Mouse (Mus musculus) layer of hippocampus, postnatal 36 days (tissue): ENCODE measurements around the gene 6430548M08Rik. TPM values are rescaled to one million over a fixed set of nuclear protein-coding genes. Genes with fewer than 3 reads are reported as not detected.

Source experiments
- DNase-seq, 2 experiments: peaks; one replicate each; pipeline ENCODE4 v3.0.0; 2022
- total RNA-seq, 2 experiments: library from RNA; stranded (reverse); gene quantifications; 2 replicates each; pipeline ENCODE4 v1.2.3; 2021

Gene 6430548M08Rik
- total RNA-seq, 2 experiments from 2014 or later = 151 to 168 TPM

DNA sequence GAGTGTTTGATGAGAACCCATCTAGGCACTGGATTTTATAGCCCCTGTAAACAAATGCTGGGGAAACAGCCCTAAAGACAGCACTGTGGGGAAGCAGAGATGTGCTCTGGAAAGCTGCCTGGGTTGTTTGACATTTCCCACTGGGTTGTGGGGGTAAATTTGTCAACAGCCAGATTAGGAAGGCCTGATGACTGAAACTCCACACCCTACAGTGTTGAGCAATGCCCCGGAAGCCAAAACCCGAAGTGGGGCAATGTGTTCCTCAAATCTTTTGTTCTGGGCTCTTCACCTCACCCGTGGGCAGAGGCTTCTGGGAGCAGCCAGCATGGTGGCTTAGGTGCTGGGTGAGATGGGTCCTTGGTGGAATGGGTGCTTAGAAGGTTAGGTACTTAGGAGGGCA is 4.8 kb upstream of the 6430548M08Rik start:
- no peak for DNase-seq

DNA sequence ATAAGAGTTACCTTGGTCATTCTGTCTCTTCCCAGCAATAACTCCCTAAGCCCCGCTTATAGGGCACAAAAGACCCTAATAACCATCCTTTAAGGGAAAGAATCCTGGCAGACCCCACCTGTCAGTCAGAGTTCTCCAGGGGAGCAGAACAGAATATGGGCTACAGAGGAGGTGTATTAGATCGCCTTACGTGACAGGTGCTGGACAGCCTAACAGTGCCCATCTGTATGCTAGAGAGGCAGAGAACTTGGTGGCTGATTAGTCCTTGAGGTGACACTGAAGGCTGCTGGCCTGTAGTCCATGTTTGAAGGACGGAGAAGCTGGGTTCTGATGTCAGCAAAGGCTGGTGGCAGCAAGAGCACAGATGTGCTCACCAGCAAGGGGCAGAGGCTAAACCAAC is 3.0 kb upstream of the 6430548M08Rik start:
- DNase-seq = no peak

DNA sequence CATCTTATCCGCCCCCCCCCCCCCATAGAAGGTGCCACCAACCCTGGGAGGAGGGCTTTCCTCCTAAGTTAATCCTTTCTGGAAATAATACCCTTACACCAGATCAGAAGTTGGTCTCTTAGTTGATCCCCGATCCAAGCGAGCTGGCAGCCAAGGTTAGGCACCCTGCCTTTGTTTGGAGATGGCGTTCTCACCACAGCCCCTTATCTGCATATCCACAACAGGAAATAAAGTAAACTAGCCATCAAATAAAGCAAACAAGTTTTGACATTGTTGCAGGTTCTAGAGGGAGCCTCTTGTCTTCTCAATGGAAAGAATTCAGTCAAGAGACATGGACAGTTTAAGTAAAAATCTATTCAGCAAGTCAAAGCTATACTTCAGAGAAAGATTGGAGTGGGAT is 2.6 kb upstream of the 6430548M08Rik start:
- no peak for DNase-seq

DNA sequence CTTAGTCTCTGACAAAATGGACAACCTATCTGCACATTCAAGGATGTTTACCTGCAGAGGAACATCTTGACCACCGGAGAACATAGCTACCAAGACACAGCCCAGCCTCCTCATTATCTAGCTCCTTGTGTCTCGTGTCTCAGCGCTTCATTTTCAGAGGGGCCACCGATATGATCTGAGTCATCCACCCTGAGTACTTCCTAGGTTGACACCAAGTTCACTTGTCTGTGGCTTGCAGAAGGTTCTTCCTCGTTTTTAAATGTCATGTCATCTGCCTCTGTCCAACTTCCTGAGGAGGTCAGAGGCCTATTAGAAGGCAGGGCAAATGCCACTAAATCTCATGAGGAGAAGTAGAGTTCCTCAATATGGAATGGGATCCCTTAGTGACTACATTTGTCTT is 1.4 kb upstream of the 6430548M08Rik start:
- DNase-seq = no peak

DNA sequence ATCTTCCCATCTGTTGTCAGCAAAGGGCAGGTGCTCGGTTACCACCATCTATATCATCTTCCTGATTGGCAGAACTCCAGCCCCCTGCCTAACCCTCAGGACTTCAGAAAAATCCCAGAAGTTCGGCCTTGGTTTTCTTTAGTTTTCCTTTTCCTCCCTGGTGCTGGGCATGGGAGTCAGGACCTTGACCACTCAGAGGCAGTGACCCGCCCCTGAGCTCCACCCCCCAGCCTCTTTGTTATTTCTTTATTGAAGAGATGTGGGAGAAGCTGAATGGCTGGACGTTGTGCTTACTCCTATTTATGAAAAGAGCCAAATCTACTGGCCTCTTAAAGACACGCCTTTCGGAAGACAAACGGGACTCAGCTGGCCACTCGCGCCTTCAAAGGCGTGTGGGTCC is 646 bp upstream of the 6430548M08Rik start:
- no peak for DNase-seq

DNA sequence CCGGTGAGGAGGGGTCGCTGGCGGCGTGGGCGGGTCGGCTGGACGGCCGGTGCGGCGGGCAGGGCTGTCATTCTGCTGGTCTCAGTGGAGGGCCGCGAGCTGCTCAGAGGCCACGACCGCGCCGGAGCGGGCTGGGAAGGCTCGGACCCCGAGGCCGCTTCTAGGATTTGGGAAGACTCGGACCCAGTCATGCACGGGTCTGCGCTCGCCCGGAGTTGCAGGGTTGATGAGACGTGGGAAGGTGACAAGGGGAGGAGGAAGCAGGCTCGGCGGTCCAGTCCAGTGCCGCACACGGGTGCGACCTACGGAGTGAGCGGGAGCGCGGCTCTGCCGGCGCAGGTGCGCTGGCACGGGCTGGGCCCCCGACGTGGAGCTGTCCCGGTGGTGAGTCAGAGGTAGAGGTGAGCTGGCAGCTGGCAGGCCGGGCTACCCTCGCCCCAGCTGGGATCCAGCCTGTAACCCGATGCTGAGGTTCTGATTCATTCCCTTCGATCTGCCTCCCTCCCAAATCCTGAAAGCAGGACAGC is 426 bp downstream of the 6430548M08Rik start:
- peak in 1 of 2 experiments; percentile 32 for DNase-seq

DNA sequence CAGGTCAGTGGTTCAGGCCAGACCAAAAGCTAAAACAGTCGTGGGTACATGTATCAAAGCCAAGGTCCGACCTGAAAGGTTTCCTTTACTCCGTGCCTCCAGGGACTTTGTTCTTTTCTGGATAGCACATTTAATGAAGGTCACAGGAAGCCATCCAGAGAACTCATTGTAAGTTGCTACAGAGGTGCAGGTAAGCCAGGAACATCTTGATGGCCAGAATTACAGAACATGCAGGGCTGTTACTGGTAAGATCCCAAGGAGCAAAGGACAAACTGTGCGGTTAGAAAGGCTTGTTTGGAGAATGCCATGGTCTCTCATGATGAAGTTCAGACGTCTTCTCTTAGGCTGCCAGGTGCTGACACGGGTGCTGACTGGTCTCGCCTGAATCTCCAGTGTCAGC is 2.6 kb downstream of the 6430548M08Rik start:
- no peak for DNase-seq

DNA sequence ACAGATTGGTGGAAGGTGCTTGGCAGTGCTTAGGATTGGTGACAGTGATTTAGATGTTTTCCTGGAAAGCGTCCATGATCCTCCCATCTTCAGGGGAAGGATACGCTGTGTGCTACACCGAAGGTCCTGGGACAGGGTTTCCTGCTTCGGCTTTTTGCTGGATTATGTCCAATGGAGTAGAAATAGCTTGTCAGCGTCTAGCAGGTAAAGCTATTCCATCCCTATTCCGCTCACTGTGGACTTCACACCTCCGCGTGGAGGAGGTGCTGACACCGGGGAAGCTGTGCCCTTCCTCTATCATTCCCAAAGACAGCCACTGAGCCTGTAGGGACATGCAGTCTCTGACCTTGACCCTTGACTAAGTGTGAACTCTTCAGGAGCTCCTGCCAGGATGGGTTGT is 4.2 kb downstream of the 6430548M08Rik start:
- no peak for DNase-seq

DNA sequence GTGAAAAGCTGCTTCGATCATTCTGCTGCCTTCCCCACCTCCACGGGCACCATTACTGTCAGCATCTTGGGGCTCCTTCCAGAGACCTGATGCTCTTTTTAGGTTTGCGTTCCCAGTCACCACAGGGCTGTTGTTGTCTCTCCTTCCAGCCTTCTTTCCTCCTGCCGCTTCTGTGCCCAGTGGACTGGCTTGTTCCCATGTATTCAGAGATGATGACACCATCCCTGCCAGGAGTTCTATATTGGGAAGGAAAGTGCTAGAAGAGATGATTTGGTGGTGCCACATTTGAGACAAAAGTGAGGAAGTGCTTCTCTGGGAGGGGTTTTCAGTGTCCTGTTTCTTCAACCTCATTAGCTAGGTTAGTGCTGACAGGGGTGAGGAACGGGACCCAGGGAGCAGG is 4.9 kb downstream of the 6430548M08Rik start:
- no peak for DNase-seq

DNA sequence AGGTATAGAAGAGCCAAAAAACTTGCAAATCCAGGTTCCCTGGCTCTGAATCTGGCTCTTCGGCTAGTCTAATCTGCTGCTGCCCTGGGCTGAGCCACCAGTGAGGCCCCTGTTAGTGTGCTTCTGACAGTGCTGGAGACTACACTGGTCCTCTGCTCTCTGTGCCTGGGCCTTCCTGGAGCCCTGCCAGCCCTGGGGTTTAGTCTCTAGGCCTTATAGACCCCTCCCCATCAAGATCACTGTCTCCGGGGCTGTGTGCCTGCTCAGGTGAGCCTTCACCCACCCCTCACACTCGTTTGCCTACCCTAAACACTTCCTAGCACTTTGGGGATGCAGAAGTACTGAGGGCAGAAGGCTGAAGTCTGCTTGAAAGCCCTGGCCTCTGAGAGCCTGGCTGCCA is 5.5 kb downstream of the 6430548M08Rik start:
- DNase-seq = no peak

DNA sequence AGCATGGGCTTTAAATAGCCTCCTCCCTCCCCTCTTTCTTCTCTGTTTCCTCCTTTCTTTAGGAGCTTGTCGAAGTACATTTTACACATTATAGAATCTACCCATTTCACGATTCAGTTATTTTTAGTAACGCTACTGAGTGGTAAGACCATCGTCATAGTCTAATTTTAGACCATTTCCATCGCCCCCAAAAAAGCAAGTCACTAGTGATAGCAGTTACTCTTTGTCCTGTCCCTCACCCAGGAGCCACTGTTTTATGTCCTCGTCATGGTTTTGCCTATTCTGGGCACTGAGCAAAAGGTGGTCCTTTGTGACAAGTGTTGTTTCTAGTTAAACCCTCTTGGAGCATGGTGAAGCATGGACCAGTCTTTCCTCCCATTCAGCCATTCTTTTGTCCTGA is 6.0 kb downstream of the 6430548M08Rik start:
- no peak for DNase-seq

DNA sequence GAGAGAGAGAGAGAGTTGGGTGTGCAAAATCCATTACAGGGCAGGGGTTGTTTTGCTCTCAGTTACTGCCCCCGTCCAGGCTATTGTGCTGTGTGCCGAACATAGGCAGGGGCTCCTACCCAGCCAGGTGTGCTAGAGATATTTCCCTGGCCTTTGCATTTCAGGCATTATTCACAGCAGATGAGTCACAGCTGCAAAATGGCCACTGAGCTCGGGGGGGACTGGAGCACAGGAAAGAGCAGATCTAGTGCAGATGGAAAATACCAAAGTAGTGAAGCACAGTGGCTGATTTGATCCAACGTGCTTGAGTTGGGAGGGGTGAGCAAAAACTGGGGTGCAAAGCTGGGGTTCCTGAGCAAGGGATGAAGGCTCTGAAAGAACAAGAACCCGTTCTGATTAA is 7.0 kb downstream of the 6430548M08Rik start:
- DNase-seq = no peak

DNA sequence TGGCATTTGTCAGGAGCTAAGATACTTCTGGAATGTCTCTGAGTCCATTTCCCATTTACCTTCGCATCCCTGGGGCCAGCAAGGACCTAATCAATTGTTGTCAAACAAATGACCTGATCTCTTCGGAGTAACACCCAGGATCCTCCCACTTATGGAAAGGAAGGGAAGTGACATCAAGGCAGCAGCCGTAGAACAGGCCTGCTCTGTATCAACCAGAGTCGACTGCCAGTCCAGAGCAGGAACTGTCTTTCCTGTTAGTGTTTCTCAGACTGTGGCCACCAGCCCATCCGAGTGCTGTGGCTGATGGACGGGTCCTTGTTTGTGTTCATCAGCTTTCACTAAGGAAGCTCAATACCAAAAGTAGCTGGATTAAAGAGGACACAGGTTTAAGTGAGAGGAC is 10.3 kb downstream of the 6430548M08Rik start:
- DNase-seq = no peak

DNA sequence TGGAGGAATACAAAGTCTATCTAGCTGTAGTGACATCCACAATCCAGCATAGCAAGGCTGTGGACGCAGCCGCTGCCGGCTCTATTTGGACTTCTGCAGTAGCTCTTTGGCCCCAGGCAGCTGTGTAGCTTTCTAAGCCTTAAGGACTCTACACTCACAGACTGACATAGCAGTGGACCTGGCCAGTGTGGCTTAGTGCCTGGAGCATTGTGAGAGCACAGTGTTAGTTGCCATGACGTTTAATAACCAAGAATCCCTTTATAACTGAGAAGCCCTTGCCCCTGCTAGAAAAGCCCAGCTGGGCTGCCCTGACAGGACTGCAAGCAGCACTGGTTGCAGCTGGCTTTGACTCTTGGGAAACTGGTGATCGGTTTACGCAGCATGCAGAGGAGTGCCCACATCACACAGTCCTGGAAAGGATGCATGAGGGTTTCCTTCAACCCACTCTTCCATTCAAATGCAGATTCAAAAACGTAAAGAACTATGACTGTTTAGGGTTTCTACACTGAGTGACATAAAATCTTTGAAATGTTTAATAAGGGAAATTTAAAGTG is 11.0 kb downstream of the 6430548M08Rik start:
- no peak for DNase-seq

DNA sequence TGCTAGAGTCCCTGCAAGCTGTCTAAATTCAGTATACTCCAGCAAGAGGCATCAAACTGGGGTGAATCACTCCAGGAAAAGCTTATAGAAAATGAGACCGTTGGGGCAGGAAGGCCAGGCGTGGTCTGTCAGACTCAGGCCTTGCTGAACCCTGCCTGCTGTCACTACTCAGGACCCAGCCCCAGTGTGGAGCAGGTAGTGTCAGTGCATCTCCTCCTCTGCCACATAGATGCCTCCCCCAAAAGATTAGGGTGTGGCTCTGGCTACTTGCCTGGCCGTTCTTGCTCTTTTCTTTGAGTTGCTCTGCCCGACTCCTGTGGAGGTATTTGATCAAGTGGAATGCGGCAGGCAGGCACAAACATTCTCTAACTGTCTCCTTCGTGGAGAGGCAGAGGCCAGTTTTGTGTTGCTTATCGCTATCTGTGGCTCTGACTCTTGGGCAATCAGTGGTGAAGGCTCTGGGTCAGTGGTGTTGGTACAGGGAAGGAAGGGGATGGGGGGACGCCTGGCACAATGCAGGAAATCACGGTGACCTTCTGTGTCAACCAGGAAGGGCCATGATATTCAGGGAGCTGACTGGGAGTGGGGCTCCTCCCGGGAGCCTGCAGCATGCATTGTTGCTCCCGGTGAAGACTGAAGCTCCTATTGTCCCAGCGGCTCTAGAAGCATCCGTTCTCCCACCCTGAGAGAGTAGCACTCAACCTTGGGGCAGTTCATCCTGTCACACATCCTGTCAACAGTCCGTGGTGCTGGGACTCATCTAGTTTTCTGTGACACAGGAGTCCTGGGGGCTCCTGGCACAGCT is 12.6 kb downstream of the 6430548M08Rik start:
- no peak for DNase-seq

DNA sequence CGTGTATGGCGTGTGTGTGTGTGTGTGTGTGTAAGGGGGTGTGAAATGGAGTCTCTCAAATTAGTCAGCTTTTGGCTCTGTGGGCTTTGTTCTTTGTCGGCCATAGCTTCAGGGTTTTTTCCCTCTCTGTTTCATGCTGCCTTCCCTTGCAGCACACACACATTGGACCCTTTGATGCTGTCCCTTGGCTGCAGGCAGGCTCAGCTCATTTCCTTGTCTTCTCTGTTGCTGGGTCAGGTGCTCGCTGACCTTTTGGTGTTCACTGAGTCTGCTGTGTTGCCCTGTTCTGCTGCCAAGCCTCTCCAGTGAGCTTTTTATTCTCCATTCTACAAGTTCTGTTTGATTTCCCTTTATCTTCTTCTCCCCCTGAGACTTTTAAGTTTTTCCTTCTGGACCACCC is 15.6 kb downstream of the 6430548M08Rik start:
- DNase-seq = no peak

DNA sequence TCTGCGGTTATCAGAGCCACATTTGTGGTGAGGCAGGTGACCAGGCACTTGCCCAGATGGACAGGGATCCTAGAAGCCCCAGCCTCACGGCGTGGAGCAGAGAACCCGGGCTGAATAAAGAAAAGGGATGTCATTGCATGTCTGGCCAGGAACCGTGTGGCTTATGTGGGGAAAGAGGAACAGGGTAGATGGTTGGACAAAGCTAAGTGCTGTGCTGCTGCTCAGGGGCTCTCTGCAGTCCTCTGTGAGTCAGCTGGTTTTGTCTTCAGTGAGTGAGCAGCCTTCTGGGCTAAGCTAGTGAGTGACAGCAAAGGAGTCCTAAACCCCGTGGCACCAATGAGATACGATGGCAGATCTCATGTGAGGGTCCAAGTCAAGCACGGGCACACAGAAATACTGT is 17.2 kb downstream of the 6430548M08Rik start:
- no peak for DNase-seq

DNA sequence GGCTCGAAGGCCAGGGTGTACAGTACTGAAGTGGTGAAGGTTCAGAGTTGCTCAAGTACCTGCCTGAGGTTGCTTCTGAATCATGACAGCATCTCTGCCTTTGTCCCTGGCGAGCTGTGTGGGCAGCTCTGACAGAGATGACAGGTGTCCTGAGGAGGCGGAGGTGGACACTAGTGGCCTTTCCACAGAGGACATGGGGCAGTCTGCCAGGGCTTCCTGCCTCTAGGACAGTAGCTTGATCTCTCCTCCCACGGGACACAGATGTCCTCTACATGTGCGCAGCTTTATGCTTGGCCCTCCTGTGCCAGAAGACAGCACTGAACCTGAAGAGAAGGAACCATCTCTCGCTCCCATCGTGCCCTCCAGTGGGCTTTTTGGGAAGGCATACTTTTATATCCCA is 19.2 kb downstream of the 6430548M08Rik start:
- DNase-seq = no peak

DNA sequence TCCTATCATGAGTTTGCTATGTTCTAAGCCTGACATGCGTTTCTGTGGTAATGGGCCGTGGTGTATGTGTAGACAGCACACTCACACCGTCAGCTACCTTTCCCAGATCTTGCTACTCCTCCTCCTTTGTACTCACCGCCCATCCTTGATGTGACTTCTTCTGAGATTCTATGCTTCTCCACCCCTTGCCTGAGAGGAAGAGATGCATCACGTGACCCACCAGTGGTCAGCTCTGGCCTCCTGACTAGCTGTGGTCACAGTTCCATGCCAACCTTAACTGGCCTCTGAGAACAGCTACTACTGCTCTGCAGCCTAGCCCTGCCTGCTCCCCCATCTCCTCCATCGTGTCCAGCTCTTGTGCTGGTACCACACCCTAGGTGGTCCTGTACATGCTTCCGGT is 21.7 kb downstream of the 6430548M08Rik start:
- DNase-seq = no peak

DNA sequence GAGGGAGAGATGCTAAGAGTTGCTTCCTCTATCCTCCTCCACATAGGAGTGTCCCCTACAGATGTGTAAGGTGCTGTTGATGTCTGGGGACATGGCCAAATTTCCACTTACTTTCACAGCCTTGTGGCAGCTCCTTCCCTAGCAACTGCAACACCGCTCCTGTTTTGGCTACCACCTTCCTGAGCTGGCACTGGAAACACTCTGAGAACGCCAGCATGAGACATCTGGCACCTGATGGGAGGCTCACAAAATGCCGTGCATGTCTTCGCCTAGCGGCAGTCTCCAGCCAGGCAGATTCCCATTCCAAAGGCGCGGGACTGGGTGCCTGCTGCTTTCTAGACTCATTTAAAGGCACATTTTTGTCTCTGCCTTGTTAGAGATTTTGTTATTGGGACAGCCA is 22.7 kb downstream of the 6430548M08Rik start:
- peak; percentile 50 to 52 for DNase-seq

DNA sequence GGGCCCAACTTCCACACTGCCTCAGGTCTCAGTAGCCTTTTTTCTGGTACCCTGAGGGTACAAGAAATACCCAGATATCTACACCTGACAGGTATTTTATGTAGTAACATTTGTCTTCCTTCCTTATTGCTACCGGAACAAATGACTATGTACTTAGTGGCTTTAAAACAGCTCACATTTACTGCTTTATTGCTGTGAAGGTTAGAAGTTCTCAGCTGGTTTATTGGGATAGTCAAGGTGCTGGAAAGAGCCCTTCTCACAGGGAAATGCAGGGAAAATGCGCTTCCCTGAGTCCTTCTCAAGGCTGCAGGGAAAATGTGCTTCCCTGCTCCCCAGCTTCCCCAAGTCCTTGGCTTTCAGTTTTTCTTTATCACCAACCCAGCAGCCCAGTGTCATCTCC is 25.0 kb downstream of the 6430548M08Rik start:
- no peak for DNase-seq

DNA sequence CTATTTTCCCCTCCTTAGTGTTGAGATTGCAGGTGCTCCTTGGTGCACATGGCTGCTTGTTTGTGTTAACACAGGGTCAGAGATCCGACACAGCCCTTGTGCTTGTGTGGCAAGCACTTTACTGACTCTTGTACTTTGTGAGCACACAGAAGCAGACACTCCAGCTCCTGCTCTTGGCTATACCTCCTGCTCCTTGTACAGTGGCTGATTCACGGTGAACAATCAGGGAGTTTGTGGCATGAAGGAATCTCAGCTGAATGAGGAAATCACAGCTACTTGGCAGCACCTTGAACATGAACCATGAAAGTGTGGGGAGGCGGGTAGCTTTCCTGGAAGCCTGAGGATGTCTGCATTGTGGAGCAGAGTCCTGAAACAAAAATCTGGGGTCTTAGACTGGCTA is 26.8 kb downstream of the 6430548M08Rik start:
- DNase-seq = no peak

DNA sequence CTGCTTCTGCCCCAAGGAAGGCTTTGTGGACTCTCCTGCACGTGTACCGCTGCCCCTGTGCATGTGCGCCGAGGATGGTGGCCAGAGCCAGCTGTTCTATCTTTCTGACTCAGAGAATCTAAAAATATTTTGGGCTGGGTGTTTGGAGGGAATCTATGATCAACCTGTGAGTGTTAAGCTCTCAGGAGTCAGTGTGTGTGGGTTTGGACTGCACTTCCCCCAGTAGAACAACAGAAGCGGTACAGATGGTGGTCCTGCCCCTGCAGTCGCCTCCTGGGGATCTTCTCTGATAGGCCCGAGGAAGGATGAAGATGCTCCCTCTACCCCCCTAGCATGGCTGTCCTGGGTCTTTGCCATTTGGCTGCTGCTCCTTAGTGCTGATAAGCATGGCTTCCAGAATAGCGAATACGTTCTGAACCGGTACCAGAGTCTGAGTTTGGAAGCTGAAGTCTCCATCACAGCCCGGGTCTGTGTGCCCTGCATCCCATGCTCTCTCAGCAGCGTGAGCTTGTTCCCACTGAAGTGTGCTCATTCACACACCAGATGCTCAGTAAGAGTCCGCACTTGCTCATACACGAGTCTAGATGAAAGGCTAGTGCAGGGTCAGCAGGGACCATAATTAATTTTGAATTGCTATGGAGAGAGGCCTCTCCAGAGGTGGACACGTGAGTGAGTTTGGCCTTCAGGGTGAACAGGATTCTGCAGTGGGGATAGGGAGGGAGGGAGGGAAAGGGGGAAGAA is 30.1 kb downstream of the 6430548M08Rik start:
- DNase-seq = peak in 1 of 2 experiments; percentile 29
